Mouse (Mus musculus) midbrain, embryonic 15.5 days (tissue): Measurements from ENCODE around the gene Tmem179b. TPM values are rescaled to one million over a fixed set of nuclear protein-coding genes. Genes with fewer than 3 reads are reported as not detected.

Experiments
- ATAC-seq: fragments of 200-750 bp; cut with Nextera tagmentation; replicated peaks from 2 replicates; pipeline ENCODE4 v1.8.0; 2017; ENCODE audit warnings: moderate TSS enrichment
- H3K27ac ChIP-seq: fragments of 300-500 bp; sonication (generic); 2 replicates; pipeline ENCODE4 v1.5.1; 2015; ENCODE audit warnings: mild to moderate bottlenecking, inconsistent platforms
- H3K27me3 ChIP-seq: fragments of 300-500 bp; sonication (generic); replicated peaks from 2 replicates; pipeline ENCODE4 v1.6.1; 2015; ENCODE audit warnings: inconsistent platforms
- H3K36me3 ChIP-seq: fragments of 300-500 bp; sonication (generic); replicated peaks from 2 replicates; pipeline ENCODE4 v1.6.1; 2015; ENCODE audit warnings: inconsistent platforms
- H3K4me1 ChIP-seq: fragments of 300-500 bp; sonication (generic); 2 replicates; pipeline ENCODE4 v1.6.1; 2015; ENCODE audit warnings: inconsistent platforms
- H3K4me2 ChIP-seq: fragments of 300-500 bp; sonication (generic); 2 replicates; pipeline ENCODE4 v1.6.1; 2015; ENCODE audit warnings: inconsistent platforms, mild to moderate bottlenecking, moderate library complexity
- H3K4me3 ChIP-seq: fragments of 300-500 bp; sonication (generic); 2 replicates; pipeline ENCODE4 v1.5.1; 2015; ENCODE audit warnings: mild to moderate bottlenecking, inconsistent platforms
- H3K9ac ChIP-seq: fragments of 300-500 bp; sonication (generic); 2 replicates; pipeline ENCODE4 v1.6.1; 2015; ENCODE audit warnings: mild to moderate bottlenecking, inconsistent platforms
- H3K9me3 ChIP-seq: fragments of 300-500 bp; sonication (generic); 2 replicates; pipeline ENCODE4 v1.6.1; 2016; ENCODE audit warnings: inconsistent platforms
- WGBS: fragments of 180-500 bp; shearing (Covaris S2); methylation state at CpG from one replicate; pipeline ENCODE4 v1.1.7; 2015; ENCODE audit warnings: mixed read lengths; 5-methylcytosine and 5-hydroxymethylcytosine counted together
- polyA plus RNA-seq: library from polyadenylated mRNA; unstranded; fragments of >200 nt; fragmentation: Nextera tagmentation; extraction: Ambion mirVana; gene quantifications from 2 replicates; pipeline ENCODE4 v1.2.1, GENCODE M21; 2015

Tmem179b gene
- polyA plus RNA-seq, 1 experiment from 2014 or later = 27.1 TPM

- peak overlapping the region; percentile 12; the same call in 1 of the 2 replicates for H3K9ac ChIP-seq
- no peaks in the 10 kb centered on the region for H3K9me3 ChIP-seq
- no peak for ATAC-seq
- no peaks in the 10 kb centered on the region for H3K27me3 ChIP-seq
- H3K4me2 ChIP-seq = peak overlapping the region; percentile 94
- peaks cover 40% of the 10 kb centered on the region for H3K4me1 ChIP-seq
- H3K36me3 ChIP-seq = peaks cover 16% of the 10 kb centered on the region
- no peak overlapping the region for H3K27ac ChIP-seq
- H3K4me3 ChIP-seq = 0 out of 2 replicates have a peak overlapping the region, but pooled peaks have one; percentile 65
- WGBS = 87% methylated on average over 5 of the region's 5 CpGs
These were observed 1.3 kb downstream of the Tmem179b start for GRCm38 (mm10) chr19:8772996-8773395.

GRCm38 (mm10) chr19:8770567-8771270 is 3.5 kb downstream of the Tmem179b start, which contains the start of gene Tmem223:
Gene Tmem223, plus strand, starts transcription at chr19:8770996.
- Histone ChIP-seq H3K27ac (peak within 1 kb of the TSS; percentile 93), H3K4me1 (peaks cover 38% of the 10 kb centered on the region), H3K27me3 (no peaks in the 10 kb centered on the region), H3K9ac (peak within 1 kb of the TSS; percentile 97), H3K9me3 (no peaks in the 10 kb centered on the region), H3K36me3 (peaks cover 38% of the 10 kb centered on the region), H3K4me3 (peak within 1 kb of the TSS; percentile 92), H3K4me2 (peak within 1 kb of the TSS; percentile 68)
- WGBS = 20% methylated on average over 29 of the region's 29 CpGs
- peak; percentile 44; the same call in 1 of the 2 replicates for ATAC-seq

GRCm38 (mm10) chr19:8765562-8765961 is 8.7 kb downstream of the Tmem179b start:
- Histone ChIP-seq H3K4me1 (peaks cover 5% of the 10 kb centered on the region), H3K27me3 (no peaks in the 10 kb centered on the region), H3K4me3 (no peak overlapping the region), H3K9me3 (0 out of 2 replicates have a peak, but pooled peaks cover 2% of the 10 kb centered on the region), H3K27ac (no peak overlapping the region), H3K36me3 (peaks cover 71% of the 10 kb centered on the region), H3K9ac (no peak overlapping the region), H3K4me2 (no peak overlapping the region)
- WGBS = 98% methylated on average over 9 of the region's 9 CpGs
- ATAC-seq = no peak

GRCm38 (mm10) chr19:8763276-8763675 is 11.0 kb downstream of the Tmem179b start:
- peaks cover 58% of the 10 kb centered on the region for H3K36me3 ChIP-seq
- 90% methylated on average over 4 of the region's 4 CpGs for WGBS
- H3K4me2 ChIP-seq = no peak overlapping the region
- H3K27me3 ChIP-seq = no peaks in the 10 kb centered on the region
- H3K4me1 ChIP-seq = peaks cover 10% of the 10 kb centered on the region
- no peak overlapping the region for H3K27ac ChIP-seq
- 0 out of 2 replicates have a peak, but pooled peaks cover 2% of the 10 kb centered on the region for H3K9me3 ChIP-seq
- ATAC-seq = no peak
- H3K9ac ChIP-seq = no peak overlapping the region
- H3K4me3 ChIP-seq = no peak overlapping the region

- WGBS = 88% methylated on average over 2 of the region's 2 CpGs
- no peak overlapping the region for H3K9ac ChIP-seq
- no peaks in the 10 kb centered on the region for H3K27me3 ChIP-seq
- H3K36me3 ChIP-seq = peaks cover 33% of the 10 kb centered on the region
- no peak for ATAC-seq
- no peak overlapping the region for H3K4me3 ChIP-seq
- peaks cover 25% of the 10 kb centered on the region for H3K4me1 ChIP-seq
- no peak overlapping the region for H3K4me2 ChIP-seq
- no peak overlapping the region for H3K27ac ChIP-seq
- H3K9me3 ChIP-seq = 0 out of 2 replicates have a peak, but pooled peaks cover 2% of the 10 kb centered on the region
These were observed 13.5 kb downstream of the Tmem179b start for GRCm38 (mm10) chr19:8760757-8761156.

- no peak for ATAC-seq
- Histone ChIP-seq H3K9me3 (no peaks in the 10 kb centered on the region), H3K4me2 (no peak overlapping the region), H3K9ac (no peak overlapping the region), H3K27ac (no peak overlapping the region), H3K4me3 (no peak overlapping the region), H3K27me3 (no peaks in the 10 kb centered on the region), H3K4me1 (peaks cover 28% of the 10 kb centered on the region), H3K36me3 (peaks cover 20% of the 10 kb centered on the region)
- 93% methylated on average over 2 of the region's 2 CpGs for WGBS
These were observed 15.4 kb downstream of the Tmem179b start for GRCm38 (mm10) chr19:8758899-8759298.

- peaks cover 14% of the 10 kb centered on the region; the same call in 1 of the 2 replicates for H3K36me3 ChIP-seq
- H3K4me2 ChIP-seq = peak overlapping the region; percentile 61
- H3K4me3 ChIP-seq = peak overlapping the region; percentile 83
- H3K4me1 ChIP-seq = peaks cover 28% of the 10 kb centered on the region
- no peaks in the 10 kb centered on the region for H3K27me3 ChIP-seq
- ATAC-seq = no peak; the same call in 1 of the 2 replicates
- H3K27ac ChIP-seq = peak overlapping the region; percentile 88
- H3K9ac ChIP-seq = peak overlapping the region; percentile 85
- no peaks in the 10 kb centered on the region for H3K9me3 ChIP-seq
- WGBS = 5% methylated on average over 14 of the region's 14 CpGs
These were observed 16.7 kb downstream of the Tmem179b start for GRCm38 (mm10) chr19:8757471-8757998.

GRCm38 (mm10) chr19:8756635-8757387 is 17.5 kb downstream of the Tmem179b start, which contains the start of gene Nxf1:
Gene Nxf1, plus strand, starts transcription at chr19:8757073.
- H3K9ac ChIP-seq = peak within 1 kb of the TSS; percentile 85
- H3K4me3 ChIP-seq = peak within 1 kb of the TSS; percentile 83
- peaks cover 13% of the 10 kb centered on the region; the same call in 1 of the 2 replicates for H3K36me3 ChIP-seq
- peak within 1 kb of the TSS; percentile 61 for H3K4me2 ChIP-seq
- peak within 1 kb of the TSS; percentile 88 for H3K27ac ChIP-seq
- no peaks in the 10 kb centered on the region for H3K9me3 ChIP-seq
- H3K4me1 ChIP-seq = peaks cover 28% of the 10 kb centered on the region
- under 1% methylated on average over 75 of the region's 75 CpGs for WGBS
- no peaks in the 10 kb centered on the region for H3K27me3 ChIP-seq
- ATAC-seq = peak; percentile 94

- Histone ChIP-seq H3K9me3 (no peaks in the 10 kb centered on the region), H3K9ac (no peak overlapping the region), H3K27me3 (no peaks in the 10 kb centered on the region), H3K4me1 (peaks cover 28% of the 10 kb centered on the region), H3K36me3 (peaks cover 23% of the 10 kb centered on the region), H3K4me3 (no peak overlapping the region), H3K4me2 (peak overlapping the region; percentile 61; the same call in 1 of the 2 replicates), H3K27ac (no peak overlapping the region)
- no peak for ATAC-seq
- WGBS = 80% methylated on average over 3 of the region's 3 CpGs
These were observed 18.6 kb downstream of the Tmem179b start for GRCm38 (mm10) chr19:8755652-8756051.

GRCm38 (mm10) chr19:8747368-8747767 is 26.9 kb downstream of the Tmem179b start:
- Histone ChIP-seq H3K9me3 (no peaks in the 10 kb centered on the region), H3K27ac (no peak overlapping the region), H3K4me1 (peaks cover 10% of the 10 kb centered on the region), H3K27me3 (no peaks in the 10 kb centered on the region), H3K9ac (no peak overlapping the region), H3K36me3 (peaks cover 72% of the 10 kb centered on the region), H3K4me3 (no peak overlapping the region), H3K4me2 (no peak overlapping the region)
- 71% methylated on average over 2 of the region's 2 CpGs for WGBS
- ATAC-seq = no peak

GRCm38 (mm10) chr19:8745382-8745781 is 28.9 kb downstream of the Tmem179b start:
- no peaks in the 10 kb centered on the region for H3K27me3 ChIP-seq
- H3K9me3 ChIP-seq = no peaks in the 10 kb centered on the region
- no peak overlapping the region for H3K9ac ChIP-seq
- ATAC-seq = no peak
- H3K27ac ChIP-seq = no peak overlapping the region
- H3K36me3 ChIP-seq = peaks cover 62% of the 10 kb centered on the region
- H3K4me2 ChIP-seq = no peak overlapping the region
- no peak overlapping the region for H3K4me3 ChIP-seq
- peaks cover 23% of the 10 kb centered on the region for H3K4me1 ChIP-seq
- 95% methylated on average over 1 of the region's 1 CpGs for WGBS

- H3K9me3 ChIP-seq = no peaks in the 10 kb centered on the region
- no peak for ATAC-seq
- H3K27me3 ChIP-seq = no peaks in the 10 kb centered on the region
- H3K4me3 ChIP-seq = peak overlapping the region; percentile 75
- peaks cover 25% of the 10 kb centered on the region for H3K4me1 ChIP-seq
- H3K27ac ChIP-seq = peak overlapping the region; percentile 97
- H3K4me2 ChIP-seq = peak overlapping the region; percentile 93
- H3K9ac ChIP-seq = peak overlapping the region; percentile 71
- 32% methylated on average over 14 of the region's 14 CpGs for WGBS
- H3K36me3 ChIP-seq = peaks cover 46% of the 10 kb centered on the region
These were observed 32.1 kb downstream of the Tmem179b start for GRCm38 (mm10) chr19:8742176-8742575.
